Comparison of ENCODE assay signal across 13 mouse cellular contexts in genomic region chr7:135990321-135990720, GRCm38 (mm10).
"Had no signal": no experiment of that assay in that cellular context is flagged by ENCODE, and none has a peak within 500 bp of the region (broad histone marks: within the 10 kb centered on the region; RNA-seq: fewer than 3 reads in every experiment).

No protein-coding gene starts in this region.

- DNase-seq: kidney, adult 8-10 months; kidney, postnatal 10 days; kidney, postnatal 36 days; liver, embryonic 13.5 days; lung, adult 2 months; lung, postnatal 14 days; lung, postnatal 4 days; right cerebral cortex, adult 18-20 months; right cerebral cortex, postnatal 14 days; right cerebral cortex, postnatal 4 days; thymus, postnatal 25 days had no signal

- ATAC-seq: intestine, postnatal 0 days; midbrain, embryonic 15.5 days had no signal
